Mouse (Mus musculus) induced T-regulatory cell, adult 2 months (primary cell): ENCODE measurements around the gene Aars2.

Experiments
- DNase-seq: peaks from one replicate; pipeline ENCODE4 v3.0.0-alpha.2; 2012; ENCODE audit warnings: low read depth

The Aars2 gene

DNA sequence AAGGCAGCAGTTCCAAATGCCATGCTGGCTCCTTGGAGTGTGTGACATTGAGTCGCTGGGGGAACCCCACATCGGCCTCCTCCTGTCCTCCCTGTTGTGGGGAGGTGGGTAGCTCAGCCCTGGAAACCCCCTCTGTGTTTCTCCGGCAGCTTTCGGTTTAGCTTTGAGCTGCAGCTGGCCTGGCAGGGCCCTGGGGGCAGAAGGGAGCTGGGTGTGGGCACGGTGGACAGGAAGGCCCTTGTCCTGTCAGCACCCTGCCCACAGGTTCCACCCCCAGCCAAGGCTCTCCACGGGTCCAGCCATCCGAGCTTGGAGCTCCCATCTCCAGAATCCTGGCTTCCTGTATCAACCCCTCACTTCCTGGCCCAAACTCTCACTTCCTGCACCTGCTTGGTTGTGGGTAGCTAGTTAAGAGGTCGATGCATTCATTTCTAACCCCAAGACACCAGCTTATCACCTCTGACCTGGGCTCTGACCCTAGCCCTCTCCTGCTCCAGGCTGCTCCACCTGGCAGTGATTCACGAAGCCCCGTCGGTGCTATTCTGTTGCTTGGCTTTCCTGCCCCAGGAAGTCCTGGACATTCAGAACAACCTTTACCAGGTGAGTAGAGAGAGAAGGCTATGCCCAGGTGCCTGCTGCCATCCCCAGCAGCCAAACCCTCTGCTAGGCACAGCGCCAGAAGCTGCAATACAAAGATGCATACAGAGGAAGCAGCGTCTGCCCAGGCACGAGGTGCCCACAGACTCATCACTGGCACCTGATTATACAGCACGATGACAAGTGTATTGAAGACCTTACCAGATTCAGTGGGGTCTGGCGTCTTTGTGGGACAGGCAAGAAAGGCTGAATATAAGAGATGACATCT, 51.6 kb downstream of the Aars2 start:
- DNase-seq = peak; percentile 91

- no peak for DNase-seq
Measured at GRCm38 (mm10) chr17:45559732-45560525, 53.3 kb downstream of the Aars2 start.

DNA sequence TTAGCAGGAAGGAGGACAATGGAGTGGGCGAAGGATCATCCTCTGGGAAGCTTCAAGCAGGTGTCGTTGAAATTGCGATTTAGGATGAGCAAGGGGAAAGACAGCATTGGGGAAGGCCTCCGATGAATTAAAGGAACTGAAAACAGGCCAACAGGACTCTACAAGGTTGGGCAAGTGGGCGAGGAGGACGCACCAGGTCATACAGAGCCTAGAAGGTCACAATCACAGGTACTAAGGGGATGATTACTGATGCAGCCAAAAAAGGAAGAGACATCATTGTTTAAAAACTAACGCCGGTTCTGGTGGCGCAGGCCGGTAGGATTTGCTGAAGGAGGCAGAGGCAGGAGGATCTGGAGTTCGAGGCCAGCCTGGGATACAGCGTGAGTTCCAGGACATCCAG, 56.6 kb downstream of the Aars2 start:
- no peak for DNase-seq

- peak; percentile 92 for DNase-seq
Measured at GRCm38 (mm10) chr17:45563655-45564530, 57.3 kb downstream of the Aars2 start, which contains the start of gene Slc35b2. Gene Slc35b2, plus strand, starts transcription at chr17:45563874.

DNA sequence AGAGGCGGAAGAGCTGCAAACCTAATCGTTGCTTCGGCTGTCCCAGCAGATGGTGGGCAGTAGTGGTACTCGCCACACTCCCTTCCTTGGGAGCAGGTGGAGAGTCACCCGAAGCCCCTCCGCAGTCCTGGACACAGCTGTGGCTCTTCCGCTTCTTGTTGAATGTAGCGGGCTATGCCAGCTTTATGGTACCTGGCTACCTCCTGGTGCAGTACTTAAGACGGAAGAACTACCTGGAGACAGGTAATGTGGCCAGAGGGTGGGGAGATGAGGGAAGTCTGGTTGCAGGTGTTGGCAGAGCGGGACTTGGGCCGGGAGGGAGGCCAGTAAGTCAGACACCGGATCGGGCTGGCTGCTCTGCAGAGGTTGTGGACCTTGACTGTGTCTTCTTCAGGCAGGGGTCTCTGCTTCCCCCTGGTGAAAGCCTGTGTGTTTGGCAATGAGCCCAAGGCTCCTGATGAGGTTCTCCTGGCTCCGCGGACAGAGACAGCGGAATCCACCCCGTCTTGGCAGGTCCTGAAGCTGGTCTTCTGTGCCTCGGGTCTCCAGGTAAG, 58.0 kb downstream of the Aars2 start:
- peak; percentile 64 for DNase-seq

- DNase-seq = peak; percentile 39
Measured at GRCm38 (mm10) chr17:45565103-45565502, 58.5 kb downstream of the Aars2 start.

DNA sequence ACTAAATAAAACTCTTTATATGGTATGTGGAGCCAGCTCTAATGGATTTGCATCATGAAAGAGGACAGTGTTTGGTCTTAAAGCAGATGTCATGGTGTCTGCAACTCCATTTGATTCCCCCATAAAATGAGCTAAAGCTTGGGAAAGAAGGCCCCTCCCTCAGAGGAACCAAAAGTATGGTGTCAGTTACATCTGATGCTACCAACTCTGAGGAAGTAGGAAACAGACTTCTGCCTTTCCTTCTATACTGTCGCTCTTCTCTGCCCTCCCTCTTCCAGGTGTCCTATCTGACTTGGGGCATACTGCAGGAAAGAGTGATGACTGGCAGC, 59.4 kb downstream of the Aars2 start:
- DNase-seq = no peak

DNA sequence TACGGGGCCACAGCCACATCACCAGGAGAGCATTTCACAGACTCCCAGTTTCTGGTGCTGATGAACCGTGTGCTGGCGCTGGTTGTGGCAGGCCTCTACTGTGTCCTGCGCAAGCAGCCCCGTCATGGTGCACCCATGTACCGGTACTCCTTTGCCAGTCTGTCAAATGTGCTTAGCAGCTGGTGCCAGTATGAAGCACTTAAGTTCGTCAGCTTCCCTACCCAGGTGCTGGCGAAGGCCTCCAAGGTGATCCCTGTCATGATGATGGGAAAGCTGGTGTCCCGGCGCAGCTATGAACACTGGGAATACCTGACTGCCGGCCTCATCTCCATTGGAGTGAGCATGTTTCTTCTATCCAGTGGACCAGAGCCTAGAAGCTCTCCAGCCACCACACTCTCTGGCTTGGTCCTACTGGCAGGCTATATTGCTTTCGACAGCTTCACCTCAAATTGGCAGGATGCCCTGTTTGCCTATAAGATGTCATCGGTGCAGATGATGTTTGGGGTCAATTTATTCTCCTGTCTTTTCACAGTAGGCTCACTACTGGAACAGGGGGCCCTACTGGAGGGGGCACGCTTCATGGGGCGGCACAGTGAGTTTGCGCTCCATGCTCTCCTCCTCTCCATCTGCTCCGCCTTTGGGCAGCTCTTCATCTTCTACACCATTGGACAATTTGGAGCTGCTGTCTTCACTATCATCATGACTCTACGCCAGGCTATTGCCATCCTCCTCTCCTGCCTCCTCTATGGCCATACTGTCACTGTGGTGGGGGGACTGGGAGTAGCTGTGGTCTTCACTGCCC, 59.9 kb downstream of the Aars2 start:
- peak; percentile 45 for DNase-seq

GRCm38 (mm10) chr17:45567162-45567601, 60.5 kb downstream of the Aars2 start:
- DNase-seq = no peak

DNA sequence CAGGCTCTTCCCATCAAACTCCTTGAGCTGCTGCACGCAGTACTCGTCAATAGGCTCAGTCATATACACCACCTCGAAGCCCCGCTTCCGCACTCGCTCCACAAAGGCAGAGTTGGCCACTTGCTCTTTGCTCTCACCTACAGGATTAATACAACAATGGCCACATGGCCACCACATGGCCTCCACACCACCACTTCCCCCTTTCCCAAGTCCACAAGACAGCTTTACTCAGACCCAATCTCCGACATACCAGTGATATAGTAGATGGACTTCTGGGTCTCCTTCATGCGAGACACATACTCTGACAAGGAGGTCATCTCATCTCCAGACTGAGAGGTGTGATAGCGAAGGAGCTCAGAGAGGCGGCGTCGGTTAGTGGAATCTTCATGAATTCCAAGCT, 62.3 kb downstream of the Aars2 start:
- peak; percentile 23 for DNase-seq

GRCm38 (mm10) chr17:45569999-45570398, 63.4 kb downstream of the Aars2 start:
- peak; percentile 49 for DNase-seq
